8 mouse cellular contexts compared by ENCODE assay signal in the genomic region with DNA sequence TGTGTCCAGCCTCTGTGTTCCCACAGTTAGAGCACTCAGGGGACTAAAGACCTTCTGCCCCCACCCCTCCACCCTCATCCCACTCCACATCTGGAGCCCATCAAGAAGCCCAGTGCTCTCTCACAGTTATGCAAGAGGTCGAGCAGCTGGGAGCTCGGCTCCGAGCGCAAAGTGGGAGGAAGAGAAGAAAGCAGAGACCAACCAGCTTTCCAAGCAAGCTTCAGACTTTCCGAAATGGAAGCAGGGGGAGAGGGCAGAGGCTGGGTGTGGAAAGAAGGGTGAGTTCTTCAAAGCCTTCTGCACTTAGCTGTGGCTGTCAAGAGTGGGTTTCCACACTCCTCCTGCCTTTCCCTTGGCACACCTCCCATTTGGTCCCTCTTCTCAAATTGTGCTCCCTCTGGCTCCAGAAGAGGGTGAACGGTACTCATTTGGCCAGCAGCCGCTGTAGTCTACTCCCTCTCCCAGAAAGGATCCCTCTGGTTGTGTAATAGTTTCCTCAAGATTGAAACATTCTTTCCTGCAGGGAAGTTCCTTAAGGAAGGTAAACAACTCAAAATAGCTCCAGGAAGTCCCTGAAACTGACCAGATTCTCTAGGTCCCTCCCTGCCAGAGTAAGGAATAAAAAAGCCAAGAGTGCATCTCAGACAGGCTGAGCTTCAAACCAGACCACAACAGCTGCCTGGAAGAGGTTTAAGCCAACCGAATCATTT. TPM values are rescaled to one million over a fixed set of nuclear protein-coding genes. Genes with fewer than 3 reads are reported as not detected.
DNase-seq lines count a peak whose midpoint lies in the region; ATAC-seq lines count a peak whose summit lies in the region.

No protein-coding gene starts in this region.

- H3K9me3 ChIP-seq in heart, embryonic 12.5 days (replicated peaks) = no peaks in the 10 kb centered on the region
- H3K9me3 ChIP-seq in stomach, embryonic 16.5 days (replicated peaks; ENCODE audit: control insufficient read depth, low read length) = no peaks in the 10 kb centered on the region

- no peak overlapping the region for H3K9ac ChIP-seq in heart, embryonic 12.5 days
- no peak overlapping the region for H3K9ac ChIP-seq in stomach, embryonic 16.5 days (ENCODE audit: low read length)

- 29% methylated on average over 8 of the region's 8 CpGs for WGBS in heart, embryonic 12.5 days
- WGBS in stomach, embryonic 16.5 days = 27% methylated on average over 8 of the region's 8 CpGs

- H3K4me1 ChIP-seq in heart, embryonic 12.5 days (replicated peaks) = peaks cover 27% of the 10 kb centered on the region
- peaks cover 23% of the 10 kb centered on the region for H3K4me1 ChIP-seq in stomach, embryonic 16.5 days (ENCODE audit: control insufficient read depth, insufficient read depth, low read length)

- no peaks in the 10 kb centered on the region for H3K27me3 ChIP-seq in heart, embryonic 12.5 days (replicated peaks)
- no peaks in the 10 kb centered on the region; the same call in 1 of the 2 replicates for H3K27me3 ChIP-seq in stomach, embryonic 16.5 days (ENCODE audit: control insufficient read depth, insufficient read depth, low read length)

- H3K27ac ChIP-seq in heart, embryonic 12.5 days (ENCODE audit: poor library complexity, severe bottlenecking) = peak overlapping the region; percentile 61
- H3K27ac ChIP-seq in stomach, embryonic 16.5 days (ENCODE audit: low read length) = peak overlapping the region; percentile 88

- H3K4me3 ChIP-seq in heart, embryonic 12.5 days = no peak overlapping the region
- H3K4me3 ChIP-seq in stomach, embryonic 16.5 days (replicated peaks; ENCODE audit: low read length) = no peak overlapping the region

- no peak for ATAC-seq in heart, embryonic 12.5 days (ENCODE audit: insufficient number of reproducible peaks, low FRiP score)
- peak; percentile 56; the same call in 1 of the 2 replicates for ATAC-seq in stomach, embryonic 16.5 days (ENCODE audit: insufficient read depth, low FRiP score)

- H3K36me3 ChIP-seq in heart, embryonic 12.5 days = peaks cover 16% of the 10 kb centered on the region
- no peaks in the 10 kb centered on the region for H3K36me3 ChIP-seq in stomach, embryonic 16.5 days (ENCODE audit: control insufficient read depth, insufficient read depth, low read length)

- peak overlapping the region; percentile 22; the same call in 1 of the 2 replicates for H3K4me2 ChIP-seq in heart, embryonic 12.5 days
- no peak overlapping the region for H3K4me2 ChIP-seq in stomach, embryonic 16.5 days (ENCODE audit: low read depth, low read length)

- DNase-seq in urinary bladder, postnatal 14 days (ENCODE audit: low spot score) = peak; percentile 68
- no peak for DNase-seq in urinary bladder, postnatal 10 days (ENCODE audit: low spot score)
- DNase-seq in kidney, postnatal 36 days = peak; percentile 60 to 64
- no peak for DNase-seq in thymus, postnatal 0 days (ENCODE audit: low spot score)
- no peak for DNase-seq in thymus, adult 18-20 months
- DNase-seq in left cerebral cortex, adult 8-10 months (ENCODE audit: low spot score in 2 of 2) = no peak

RNA-seq across cellular contexts. Expression of a gene that starts 2.4 kb away (rescaled TPM):
- 34.8 and 36.9 TPM in 2 replicates for polyA plus RNA-seq in heart, embryonic 12.5 days (2016; fragmentation: Nextera tagmentation; extraction: Ambion mirVana)
- polyA plus RNA-seq in stomach, embryonic 16.5 days (2015; fragmentation: Nextera tagmentation; extraction: Ambion mirVana) = 22.4 and 24.5 TPM in 2 replicates
- polyA plus RNA-seq in thymus, postnatal 0 days (2015; fragmentation: Nextera tagmentation; extraction: Ambion mirVana) = 3.0 and 3.3 TPM in 2 replicates
- total RNA-seq in left cerebral cortex, adult 8-10 months (2022) = 10 to 100 TPM; 82.9 to 91.9 (median 86.3) TPM

RNA-seq across cellular contexts. Expression of a gene that starts 30.2 kb away (rescaled TPM):
- 151 and 160 TPM in 2 replicates for polyA plus RNA-seq in heart, embryonic 12.5 days (2016; fragmentation: Nextera tagmentation; extraction: Ambion mirVana)
- polyA plus RNA-seq in stomach, embryonic 16.5 days (2015; fragmentation: Nextera tagmentation; extraction: Ambion mirVana) = 212 and 218 TPM in 2 replicates
- 111 and 116 TPM in 2 replicates for polyA plus RNA-seq in thymus, postnatal 0 days (2015; fragmentation: Nextera tagmentation; extraction: Ambion mirVana)
- 100 to 1,000 TPM in 1 of 4 experiments, 10 to 100 TPM in 3; 96.2 to 117 (median 98.0) TPM for total RNA-seq in left cerebral cortex, adult 8-10 months (2022)

RNA-seq across cellular contexts. Expression of a gene that starts 30.3 kb away (rescaled TPM):
- polyA plus RNA-seq in heart, embryonic 12.5 days (2016; fragmentation: Nextera tagmentation; extraction: Ambion mirVana) = 63.1 and 71.9 TPM in 2 replicates
- polyA plus RNA-seq in stomach, embryonic 16.5 days (2015; fragmentation: Nextera tagmentation; extraction: Ambion mirVana) = 76.3 and 77.3 TPM in 2 replicates
- 68.0 and 74.0 TPM in 2 replicates for polyA plus RNA-seq in thymus, postnatal 0 days (2015; fragmentation: Nextera tagmentation; extraction: Ambion mirVana)
- 10 to 100 TPM; 60.2 to 78.5 (median 70.8) TPM for total RNA-seq in left cerebral cortex, adult 8-10 months (2022)

Comparison
In these comparisons a context has a peak if more than half of its experiments do, and no peak if none do; other contexts are left out.
1. DNase-seq: peak in urinary bladder, postnatal 14 days (single experiment) and kidney, postnatal 36 days (2 of 2); none in urinary bladder, postnatal 10 days (single experiment), thymus, postnatal 0 days (single experiment), thymus, adult 18-20 months (0 of 2) and left cerebral cortex, adult 8-10 months (0 of 2).